Mouse (Mus musculus): ENCODE results near the gene Fbxl18. TPM values are rescaled to one million over a fixed set of nuclear protein-coding genes. Genes with fewer than 3 reads are reported as not detected.
A peak's percentile ranks its signal among the peaks of the same experiment; 100 is the strongest.
"Not testable (repeated sequence)": the region's sequence is repeated elsewhere in the genome, so short reads cannot be mapped to it uniquely, and the experiment has no call there.

Gene Fbxl18
- total RNA-seq, 2 experiments from 2014 or later: 5.8 to 7.1 TPM

- intact Hi-C loops (cut with DNase I; ENCODE audit: low total_unique reads): no loop called here
- DNase-seq: no peak
Observed at GRCm38 (mm10) chr5:142842137-142842642, 53.0 kb downstream of the Fbxl18 start.

GRCm38 (mm10) chr5:142841372-142842136 is 53.7 kb downstream of the Fbxl18 start:
- DNase-seq: no peak
- intact Hi-C loops (cut with DNase I; ENCODE audit: low total_unique reads): no loop called here

- intact Hi-C loops (cut with DNase I; ENCODE audit: low total_unique reads); DNase-seq: not testable (repeated sequence)
Observed at GRCm38 (mm10) chr5:142837427-142837826, 57.8 kb downstream of the Fbxl18 start.

GRCm38 (mm10) chr5:142836891-142837290 is 58.3 kb downstream of the Fbxl18 start:
- intact Hi-C loops (cut with DNase I; ENCODE audit: low total_unique reads): no loop called here
- DNase-seq: no peak

GRCm38 (mm10) chr5:142833646-142834438 is 61.4 kb downstream of the Fbxl18 start:
- no peak for DNase-seq
- intact Hi-C loops (cut with DNase I; ENCODE audit: low total_unique reads): no loop called here

- no peak for DNase-seq
- intact Hi-C loops (cut with DNase I; ENCODE audit: low total_unique reads): no loop called here
Observed at GRCm38 (mm10) chr5:142826131-142826530, 69.1 kb downstream of the Fbxl18 start.

GRCm38 (mm10) chr5:142825665-142826064 is 69.6 kb downstream of the Fbxl18 start:
- no peak for DNase-seq
- intact Hi-C loops (cut with DNase I; ENCODE audit: low total_unique reads): no loop called here

- intact Hi-C loops (cut with DNase I; ENCODE audit: low total_unique reads): no loop called here
Observed at GRCm38 (mm10) chr5:142824091-142824490, 71.1 kb downstream of the Fbxl18 start.

GRCm38 (mm10) chr5:142823096-142824062 is 71.8 kb downstream of the Fbxl18 start:
- DNase-seq: peak; percentile 93
- intact Hi-C loops (cut with DNase I; ENCODE audit: low total_unique reads): no loop called here

More at GRCm38 (mm10) chr5:142824091-142824490, 71.1 kb downstream of the Fbxl18 start:
- DNase-seq: no peak

GRCm38 (mm10) chr5:142822286-142823095 is 72.7 kb downstream of the Fbxl18 start:
- intact Hi-C loops (cut with DNase I; ENCODE audit: low total_unique reads): no loop called here
- DNase-seq: peak; percentile 49

GRCm38 (mm10) chr5:142821974-142822285 is 73.3 kb downstream of the Fbxl18 start:
- DNase-seq: no peak

GRCm38 (mm10) chr5:142821266-142821973 is 73.8 kb downstream of the Fbxl18 start:
- peak; percentile 96 for DNase-seq

More at GRCm38 (mm10) chr5:142821974-142822285, 73.3 kb downstream of the Fbxl18 start:
- intact Hi-C loops (cut with DNase I; ENCODE audit: low total_unique reads): no loop called here

GRCm38 (mm10) chr5:142820276-142821265 is 74.7 kb downstream of the Fbxl18 start:
- peak; percentile 78 for DNase-seq
- intact Hi-C loops (cut with DNase I; ENCODE audit: low total_unique reads): no loop called here

More at GRCm38 (mm10) chr5:142821266-142821973, 73.8 kb downstream of the Fbxl18 start:
- intact Hi-C loops (cut with DNase I; ENCODE audit: low total_unique reads): no loop called here

GRCm38 (mm10) chr5:142819385-142820275 is 75.6 kb downstream of the Fbxl18 start:
- peak; percentile 73 for DNase-seq
- intact Hi-C loops (cut with DNase I; ENCODE audit: low total_unique reads): no loop called here

GRCm38 (mm10) chr5:142818435-142819360 is 76.5 kb downstream of the Fbxl18 start:
- DNase-seq: peak; percentile 80
- intact Hi-C loops (cut with DNase I; ENCODE audit: low total_unique reads): no loop called here

Data from gastrocnemius, postnatal 14 days (tissue).